Mouse (Mus musculus): ENCODE measurements around the gene Gm49380.
"Not testable (repeated sequence)": the region's sequence is repeated elsewhere in the genome, so short reads cannot be mapped to it uniquely, and the experiment has no call there.

Gm49380 gene

GRCm38 (mm10) chr9:44127351-44127801, 14.1 kb upstream of the Gm49380 start:
- in situ Hi-C loops (cut with MboI; ENCODE audit: low pct_unique_long_range_greater_than_20kb in 1 of 2, low sequenced_read_pairs in 2 of 2, unreplicated experiment in 1 of 2) = no loop called here

DNA sequence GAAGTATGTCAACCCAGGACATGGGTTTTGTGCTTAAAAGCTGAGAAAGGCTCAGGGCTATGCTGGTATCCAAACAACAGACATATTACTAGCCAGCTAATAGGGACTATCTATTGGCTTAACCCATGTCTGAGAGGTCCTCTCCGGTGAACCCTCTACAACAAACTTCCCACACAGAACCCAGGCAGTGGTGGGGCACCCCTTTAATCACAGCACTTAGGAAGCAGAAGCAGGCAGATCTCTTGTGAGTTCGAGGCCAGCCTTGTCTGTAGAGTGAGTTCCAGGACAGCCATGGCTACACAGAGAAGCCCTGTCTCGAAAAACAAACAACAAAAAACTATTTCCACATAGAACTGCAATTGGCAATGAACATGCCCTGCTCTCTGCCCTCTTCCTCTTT, 13.4 kb upstream of the Gm49380 start:
- in situ Hi-C loops (cut with MboI; ENCODE audit: low pct_unique_long_range_greater_than_20kb in 1 of 2, low sequenced_read_pairs in 2 of 2, unreplicated experiment in 1 of 2) = no loop called here

GRCm38 (mm10) chr9:44125546-44126428, 12.5 kb upstream of the Gm49380 start:
- in situ Hi-C loops (cut with MboI; ENCODE audit: low pct_unique_long_range_greater_than_20kb in 1 of 2, low sequenced_read_pairs in 2 of 2, unreplicated experiment in 1 of 2) = no loop called here

- in situ Hi-C loops (cut with MboI; ENCODE audit: low pct_unique_long_range_greater_than_20kb in 1 of 2, low sequenced_read_pairs in 2 of 2, unreplicated experiment in 1 of 2) = no loop called here
These were observed 11.7 kb upstream of the Gm49380 start for GRCm38 (mm10) chr9:44125026-44125425.

DNA sequence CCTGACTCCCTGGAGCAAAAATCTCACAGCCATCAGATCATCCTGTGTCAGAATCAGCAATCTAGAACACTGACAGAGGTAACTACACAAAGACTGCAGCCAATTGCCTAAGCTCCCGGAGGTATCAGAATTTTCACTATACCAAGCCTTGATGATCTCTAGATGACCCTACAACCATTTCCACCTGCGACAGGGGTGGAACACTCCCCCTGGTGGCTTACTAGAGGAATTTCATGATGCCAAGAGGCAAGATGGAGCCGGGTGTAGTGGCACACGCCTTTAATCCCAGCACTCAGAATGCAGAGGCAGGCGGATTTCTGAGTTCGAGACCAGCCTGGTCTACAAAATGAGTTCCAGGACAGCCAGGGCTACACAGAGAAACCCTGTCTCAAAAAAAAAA, 11.0 kb upstream of the Gm49380 start:
- in situ Hi-C loops (cut with MboI; ENCODE audit: low pct_unique_long_range_greater_than_20kb in 1 of 2, low sequenced_read_pairs in 2 of 2, unreplicated experiment in 1 of 2) = no loop called here

DNA sequence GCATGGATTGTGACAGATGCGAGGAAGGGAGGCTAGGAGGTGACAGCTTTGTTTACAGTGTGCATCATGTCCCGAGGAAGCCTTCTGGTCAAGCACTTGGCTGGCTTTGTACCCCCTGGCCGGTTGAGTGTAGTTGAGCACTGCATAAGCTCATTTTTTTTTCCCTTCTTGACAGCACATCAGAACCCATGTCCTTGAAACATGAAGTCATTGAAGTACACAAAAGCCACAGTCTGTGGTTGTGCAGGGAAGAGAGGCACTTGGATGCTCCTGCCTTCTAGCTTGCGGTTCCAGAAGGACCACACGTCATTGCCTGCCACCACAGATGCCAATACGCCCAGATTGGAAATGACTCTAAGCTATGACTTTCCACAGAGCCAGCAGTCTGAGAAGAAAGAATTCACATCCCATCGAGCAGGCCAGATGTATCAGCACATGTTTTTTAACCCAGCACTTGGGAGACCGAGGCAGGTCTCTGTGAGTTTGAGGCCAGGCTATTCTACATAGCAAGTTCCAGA, 6.7 kb upstream of the Gm49380 start:
- in situ Hi-C loops (cut with MboI; ENCODE audit: low pct_unique_long_range_greater_than_20kb in 1 of 2, low sequenced_read_pairs in 2 of 2, unreplicated experiment in 1 of 2) = no loop called here

DNA sequence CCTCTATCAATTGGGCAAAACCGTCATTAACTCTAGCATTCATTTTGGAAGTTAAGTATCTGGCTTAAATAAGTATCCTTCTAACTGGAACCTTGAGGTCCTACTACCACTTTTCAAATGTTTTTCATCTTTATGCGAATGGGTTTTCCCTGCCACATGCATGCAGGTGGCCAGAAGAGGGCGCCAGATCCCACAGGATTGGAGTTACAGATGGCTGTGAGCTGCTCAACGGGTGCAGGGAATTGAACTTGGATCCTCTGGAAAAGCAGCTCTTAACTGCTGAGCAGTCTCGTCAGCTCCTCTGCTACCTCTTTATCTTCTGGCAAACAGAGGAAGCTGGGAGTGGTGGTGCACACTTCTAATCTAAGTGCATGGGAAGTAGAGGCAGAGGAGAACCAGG, 5.7 kb upstream of the Gm49380 start:
- in situ Hi-C loops (cut with MboI; ENCODE audit: low pct_unique_long_range_greater_than_20kb in 1 of 2, low sequenced_read_pairs in 2 of 2, unreplicated experiment in 1 of 2) = no loop called here

GRCm38 (mm10) chr9:44116182-44116581, 2.9 kb upstream of the Gm49380 start:
- in situ Hi-C loops (cut with MboI; ENCODE audit: low pct_unique_long_range_greater_than_20kb in 1 of 2, low sequenced_read_pairs in 2 of 2, unreplicated experiment in 1 of 2) = no loop called here

GRCm38 (mm10) chr9:44115599-44115998, 2.3 kb upstream of the Gm49380 start:
- in situ Hi-C loops (cut with MboI; ENCODE audit: low pct_unique_long_range_greater_than_20kb in 1 of 2, low sequenced_read_pairs in 2 of 2, unreplicated experiment in 1 of 2) = no loop called here

DNA sequence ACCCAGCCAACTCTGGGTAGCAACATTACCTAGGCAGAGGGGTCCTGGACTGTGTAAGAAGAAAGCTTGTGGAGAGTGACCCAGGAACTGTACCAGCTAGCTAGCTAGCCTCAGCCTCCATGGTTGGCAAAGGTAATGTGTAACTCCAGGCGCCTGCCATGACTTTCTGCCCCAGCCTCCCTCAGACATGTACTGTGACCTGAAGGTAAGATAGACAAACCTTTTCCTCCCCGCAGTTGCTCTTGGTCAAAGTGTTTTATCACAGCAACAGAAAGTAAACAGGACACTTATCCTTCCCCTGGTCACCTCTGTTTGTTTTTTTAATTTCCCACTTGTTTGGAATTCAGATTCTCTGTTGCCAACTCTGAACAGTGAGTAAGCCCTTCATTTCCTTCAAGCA, 1.2 kb upstream of the Gm49380 start:
- in situ Hi-C loops (cut with MboI; ENCODE audit: low pct_unique_long_range_greater_than_20kb in 1 of 2, low sequenced_read_pairs in 2 of 2, unreplicated experiment in 1 of 2) = no loop called here

- in situ Hi-C loops (cut with MboI; ENCODE audit: low pct_unique_long_range_greater_than_20kb in 1 of 2, low sequenced_read_pairs in 2 of 2, unreplicated experiment in 1 of 2) = not testable (repeated sequence)
These were observed 1.4 kb downstream of the Gm49380 start for GRCm38 (mm10) chr9:44111909-44112308.

DNA sequence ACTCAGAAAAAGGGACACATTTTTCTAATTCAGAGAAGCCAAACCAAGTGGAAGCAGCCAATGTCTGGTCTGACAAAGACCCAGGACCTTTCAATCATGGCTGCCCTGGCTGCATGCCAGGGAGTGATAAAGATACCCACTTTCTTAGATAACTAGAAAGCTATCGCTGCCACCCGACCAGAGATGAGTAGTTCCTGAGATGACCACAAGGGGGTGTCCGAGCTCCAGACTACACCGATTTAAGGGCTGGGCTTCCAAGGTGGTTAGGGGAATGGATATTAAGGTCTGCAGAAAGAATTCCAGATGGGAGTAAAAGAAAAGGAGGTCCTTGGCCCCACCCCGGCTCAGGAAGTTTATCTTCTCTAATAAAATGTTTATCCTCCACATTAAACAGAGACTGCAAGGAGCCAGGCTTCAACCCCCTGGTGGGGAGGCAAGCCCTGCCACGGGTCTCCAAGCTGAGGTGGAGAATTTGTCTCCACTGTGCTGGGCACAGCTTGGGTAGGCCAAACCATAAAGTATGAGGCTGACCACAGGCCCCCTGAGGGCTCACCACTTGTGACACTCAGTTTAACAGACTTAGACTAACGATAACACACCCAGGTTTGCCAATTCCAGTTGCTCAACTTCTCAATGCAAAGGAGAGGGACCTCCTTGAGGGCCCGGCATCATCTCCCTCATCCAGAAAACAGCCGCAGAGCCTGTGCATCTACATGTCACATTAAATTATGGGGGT, 3.8 kb downstream of the Gm49380 start:
- in situ Hi-C loops (cut with MboI; ENCODE audit: low pct_unique_long_range_greater_than_20kb in 1 of 2, low sequenced_read_pairs in 2 of 2, unreplicated experiment in 1 of 2) = no loop called here

GRCm38 (mm10) chr9:44108269-44109055, 4.8 kb downstream of the Gm49380 start:
- in situ Hi-C loops (cut with MboI; ENCODE audit: low pct_unique_long_range_greater_than_20kb in 1 of 2, low sequenced_read_pairs in 2 of 2, unreplicated experiment in 1 of 2) = no loop called here

- in situ Hi-C loops (cut with MboI; ENCODE audit: low pct_unique_long_range_greater_than_20kb in 1 of 2, low sequenced_read_pairs in 2 of 2, unreplicated experiment in 1 of 2) = no loop called here
These were observed 5.6 kb downstream of the Gm49380 start for GRCm38 (mm10) chr9:44107557-44108179.

DNA sequence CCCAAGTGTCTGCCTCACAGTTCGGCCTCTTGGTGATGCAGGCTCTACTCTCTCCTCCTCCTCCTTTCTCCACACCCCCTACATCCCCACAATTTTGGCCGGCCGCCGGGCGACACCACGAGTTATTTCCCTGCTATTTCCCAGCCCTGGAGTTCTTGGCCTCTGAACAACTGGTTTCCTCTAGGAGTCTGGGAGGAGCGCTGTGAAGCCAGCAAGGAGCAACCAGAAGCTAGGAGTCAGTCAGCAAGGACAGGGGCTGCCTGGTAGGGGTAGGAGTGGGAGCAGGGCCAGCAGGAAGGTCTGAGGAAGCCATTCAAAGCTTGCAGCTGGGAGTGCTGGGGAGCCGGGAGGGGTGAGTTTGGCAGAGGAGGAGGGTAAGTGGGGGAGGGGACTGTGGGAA, 6.2 kb downstream of the Gm49380 start, which contains the start of gene C1qtnf5:
Gene C1qtnf5 (plus strand): TSS at position 136 of the 400 bp plus-strand sequence.
- in situ Hi-C loops (cut with MboI; ENCODE audit: low pct_unique_long_range_greater_than_20kb in 1 of 2, low sequenced_read_pairs in 2 of 2, unreplicated experiment in 1 of 2) = no loop called here

DNA sequence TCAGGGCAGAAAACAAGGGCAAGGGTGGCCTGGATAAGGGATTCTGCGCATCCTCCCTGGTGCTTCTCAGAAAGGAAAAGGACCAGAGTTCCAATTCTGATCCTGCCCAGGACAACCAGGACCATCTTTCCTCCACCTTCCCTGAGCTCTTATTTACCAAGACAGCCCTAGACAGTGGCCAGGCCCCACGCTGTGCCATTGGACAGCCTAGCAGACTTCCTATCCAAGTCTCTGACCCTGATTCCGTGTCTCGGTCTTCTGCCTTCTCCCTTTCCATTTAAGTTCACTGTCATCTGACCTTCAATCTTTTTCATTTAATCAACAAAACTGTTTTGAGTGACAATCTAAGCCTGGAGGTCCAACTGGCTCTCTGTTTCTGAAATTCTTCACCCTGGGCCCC, 6.7 kb downstream of the Gm49380 start:
- in situ Hi-C loops (cut with MboI; ENCODE audit: low pct_unique_long_range_greater_than_20kb in 1 of 2, low sequenced_read_pairs in 2 of 2, unreplicated experiment in 1 of 2) = no loop called here

DNA sequence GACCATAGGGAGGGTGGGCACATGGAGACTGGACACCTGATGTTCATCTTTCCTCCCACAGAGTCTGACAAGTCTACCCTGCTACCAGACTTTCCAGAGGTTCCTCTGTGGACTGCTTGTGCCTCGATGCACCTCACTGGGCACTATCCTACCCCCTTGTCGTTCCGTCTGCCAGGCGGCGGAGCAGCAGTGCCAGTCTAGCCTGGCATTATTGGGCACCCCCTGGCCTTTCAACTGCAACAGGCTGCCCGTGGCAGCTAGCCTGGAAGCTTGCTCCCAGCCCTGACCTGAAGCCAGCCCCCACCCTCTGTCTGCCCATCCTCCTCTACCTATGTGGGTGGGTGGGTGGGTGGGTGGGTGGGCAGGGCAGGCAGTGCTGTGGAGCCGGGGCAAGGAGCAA, 7.1 kb downstream of the Gm49380 start:
- in situ Hi-C loops (cut with MboI; ENCODE audit: low pct_unique_long_range_greater_than_20kb in 1 of 2, low sequenced_read_pairs in 2 of 2, unreplicated experiment in 1 of 2) = no loop called here

DNA sequence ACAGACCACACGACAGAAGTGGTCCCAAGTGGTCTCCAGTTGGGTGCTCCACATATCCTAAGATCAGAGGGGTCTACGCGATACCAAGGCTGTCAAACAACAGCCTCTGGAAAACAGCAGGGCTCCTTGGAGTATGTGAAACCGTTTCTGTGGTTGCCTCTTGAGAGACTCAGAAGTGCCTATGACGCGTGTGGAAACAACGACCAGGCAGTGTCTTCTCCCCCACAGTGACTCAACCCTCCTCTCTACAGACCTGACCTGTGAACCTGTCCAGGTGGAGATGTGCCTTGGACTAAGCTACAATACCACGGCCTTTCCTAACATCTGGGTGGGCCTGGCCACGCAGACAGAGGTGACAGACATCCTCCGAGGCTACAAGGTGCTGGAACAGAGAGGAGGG, 7.5 kb downstream of the Gm49380 start:
- in situ Hi-C loops (cut with MboI; ENCODE audit: low pct_unique_long_range_greater_than_20kb in 1 of 2, low sequenced_read_pairs in 2 of 2, unreplicated experiment in 1 of 2) = no loop called here
